Mouse (Mus musculus) lung, postnatal 10 days (tissue): Measurements from ENCODE around the gene Olfr1099.

Experiments used
- DNase-seq: peaks from one replicate; pipeline ENCODE4 v3.0.0; 2021

Gene Olfr1099

DNA sequence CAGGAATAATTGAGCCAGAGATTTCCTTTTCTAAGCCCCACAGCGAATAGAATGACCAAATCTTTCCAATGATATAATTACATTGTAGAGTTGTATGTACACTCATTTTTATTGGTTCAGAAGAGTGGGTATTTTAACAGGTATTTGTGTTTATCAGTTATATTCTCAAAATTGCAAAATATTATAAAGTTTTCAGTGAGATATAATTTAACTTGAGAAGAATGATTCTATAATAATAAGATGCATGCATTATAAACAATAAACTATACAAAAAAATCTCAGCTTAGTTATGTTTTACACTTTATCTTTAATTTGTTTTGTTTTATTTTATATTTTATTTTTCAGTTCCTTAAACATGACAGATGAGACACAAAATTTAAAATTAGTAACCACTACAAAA, at the start of gene Olfr1099:
Gene Olfr1099, minus strand, starts transcription at position 101 of the 400 bp plus-strand sequence.
- no peak for DNase-seq

DNA sequence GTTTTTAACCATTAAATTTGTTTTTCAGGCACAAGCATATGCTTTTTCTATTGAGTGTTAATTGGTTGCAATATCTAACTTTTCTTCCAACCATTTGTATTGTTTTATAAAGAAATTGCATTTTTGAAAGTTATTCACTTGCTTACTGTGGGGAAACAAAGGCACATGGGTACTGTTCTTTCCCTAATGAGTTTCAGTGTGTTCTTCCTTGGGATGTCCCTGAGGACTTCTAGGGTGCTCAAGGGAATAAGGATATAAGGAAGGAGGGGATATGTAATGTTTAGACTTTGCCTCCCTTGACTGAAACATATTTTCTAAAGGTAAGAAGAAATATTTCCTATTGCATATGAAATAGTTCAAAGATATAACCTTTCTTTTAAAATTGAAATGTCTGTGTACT, 37.6 kb upstream of the Olfr1099 start, which contains the start of gene Olfr1102:
Gene Olfr1102, plus strand, starts transcription at position 301 of the 400 bp plus-strand sequence.
- no peak for DNase-seq

DNA sequence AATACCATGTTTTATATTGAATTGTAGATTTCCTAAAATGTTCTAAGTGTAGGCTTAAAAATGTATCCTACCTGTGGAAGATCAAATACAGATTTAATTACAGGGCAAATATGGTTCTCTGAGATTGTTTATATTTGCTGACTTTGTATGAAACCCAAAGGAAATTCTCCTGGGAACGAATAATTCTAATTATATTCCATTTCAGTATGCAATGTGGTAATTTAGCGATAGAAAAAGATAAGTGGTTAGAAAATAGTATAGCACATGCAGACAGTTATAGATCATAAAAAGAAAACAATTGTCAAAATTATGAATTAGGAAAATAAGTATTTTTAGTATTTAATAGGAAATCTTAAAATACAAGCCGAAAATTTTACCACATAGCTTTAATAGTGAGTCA, 30.6 kb upstream of the Olfr1099 start, which contains the start of gene Olfr1101:
Gene Olfr1101, minus strand, starts transcription at position 101 of the 400 bp plus-strand sequence.
- no peak for DNase-seq

DNA sequence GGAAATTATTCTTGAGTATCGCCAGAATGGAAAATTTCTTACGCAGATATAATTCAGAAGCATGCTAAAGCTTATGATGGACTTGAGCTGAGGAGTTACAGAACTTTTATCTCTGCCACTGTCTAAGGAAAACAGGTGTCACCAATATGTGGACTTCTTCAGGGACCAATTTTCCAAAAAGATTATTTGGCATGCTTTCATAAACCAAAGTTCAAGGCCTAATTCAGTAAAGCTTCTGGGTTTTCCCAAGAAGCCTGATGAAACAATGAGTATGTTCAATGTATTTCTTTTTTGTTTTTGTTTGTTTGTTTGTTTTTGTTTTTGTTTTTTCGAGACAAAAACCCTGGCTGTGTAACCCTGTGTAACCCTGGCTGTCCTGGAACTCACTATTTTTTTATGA, 19.4 kb upstream of the Olfr1099 start, which contains the start of gene Olfr1100:
Gene Olfr1100, minus strand, starts transcription at position 101 of the 400 bp plus-strand sequence.
- no peak for DNase-seq

DNA sequence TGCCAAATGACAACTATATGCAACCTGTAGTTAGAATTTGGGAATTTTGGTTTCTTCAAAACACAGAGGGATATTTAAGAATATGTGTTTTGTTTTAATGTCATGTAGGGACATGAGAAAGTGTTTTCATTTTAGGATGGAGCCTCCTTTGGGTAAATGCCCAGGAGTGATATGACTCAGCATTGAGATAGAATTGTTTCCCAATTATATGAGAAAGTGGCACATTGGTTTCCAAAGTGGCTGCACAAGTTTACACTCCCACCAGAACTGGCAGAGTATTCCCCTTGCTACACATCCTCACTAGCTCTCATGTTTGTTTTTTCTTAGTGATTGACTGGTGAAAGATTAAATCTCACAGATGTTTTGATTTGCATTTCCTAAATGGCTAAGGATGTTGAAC, 33.9 kb downstream of the Olfr1099 start:
- no peak for DNase-seq

DNA sequence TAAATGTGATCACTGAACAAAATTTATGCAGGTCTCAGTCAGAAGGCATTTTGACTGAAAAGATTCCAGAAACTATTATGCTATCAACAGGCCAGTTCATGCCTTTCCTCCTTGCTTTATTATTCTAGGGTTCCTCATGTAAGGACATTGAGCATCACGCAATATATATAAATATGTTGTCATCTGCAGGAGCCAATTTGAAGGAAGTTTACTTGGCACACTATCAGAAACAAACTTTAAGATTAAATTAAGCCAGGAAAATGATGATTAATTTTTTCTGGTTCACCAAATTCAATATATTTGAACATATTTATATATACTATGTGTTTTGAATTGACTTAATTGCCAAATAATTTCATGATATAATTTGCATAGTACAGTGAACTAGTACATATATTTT, 36.0 kb downstream of the Olfr1099 start, which contains the start of gene Olfr1098:
Gene Olfr1098, minus strand, starts transcription at position 101 of the 400 bp plus-strand sequence.
- no peak for DNase-seq

DNA sequence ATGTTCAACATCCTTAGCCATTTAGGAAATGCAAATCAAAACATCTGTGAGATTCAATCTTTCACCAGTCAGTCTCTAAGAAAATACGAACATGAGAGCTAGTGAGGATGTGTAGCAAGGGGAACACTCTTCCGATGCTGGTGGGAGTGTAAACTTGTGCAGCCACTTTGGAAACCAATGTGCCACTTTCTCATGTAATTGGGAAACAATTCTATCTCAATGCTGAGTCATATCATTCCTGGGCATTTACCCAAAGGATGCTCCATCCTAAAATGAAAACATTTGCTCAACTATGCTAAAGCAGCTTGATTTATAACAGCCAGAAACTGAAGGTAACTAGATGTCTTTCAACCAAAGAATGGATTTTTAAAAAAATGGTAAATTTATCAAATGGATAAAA, 54.8 kb downstream of the Olfr1099 start:
- no peak for DNase-seq
